Mouse (Mus musculus) kidney, postnatal 36 days (tissue): ENCODE results near the gene Efhb.
A peak's percentile ranks its signal among the peaks of the same experiment; 100 is the strongest.

Experiments
- DNase-seq, 2 experiments: peaks; one replicate each; pipeline ENCODE4 v3.0.0; 2021 to 2022; ENCODE audit warnings: mixed read lengths in 2 of 2

The Efhb gene

DNA sequence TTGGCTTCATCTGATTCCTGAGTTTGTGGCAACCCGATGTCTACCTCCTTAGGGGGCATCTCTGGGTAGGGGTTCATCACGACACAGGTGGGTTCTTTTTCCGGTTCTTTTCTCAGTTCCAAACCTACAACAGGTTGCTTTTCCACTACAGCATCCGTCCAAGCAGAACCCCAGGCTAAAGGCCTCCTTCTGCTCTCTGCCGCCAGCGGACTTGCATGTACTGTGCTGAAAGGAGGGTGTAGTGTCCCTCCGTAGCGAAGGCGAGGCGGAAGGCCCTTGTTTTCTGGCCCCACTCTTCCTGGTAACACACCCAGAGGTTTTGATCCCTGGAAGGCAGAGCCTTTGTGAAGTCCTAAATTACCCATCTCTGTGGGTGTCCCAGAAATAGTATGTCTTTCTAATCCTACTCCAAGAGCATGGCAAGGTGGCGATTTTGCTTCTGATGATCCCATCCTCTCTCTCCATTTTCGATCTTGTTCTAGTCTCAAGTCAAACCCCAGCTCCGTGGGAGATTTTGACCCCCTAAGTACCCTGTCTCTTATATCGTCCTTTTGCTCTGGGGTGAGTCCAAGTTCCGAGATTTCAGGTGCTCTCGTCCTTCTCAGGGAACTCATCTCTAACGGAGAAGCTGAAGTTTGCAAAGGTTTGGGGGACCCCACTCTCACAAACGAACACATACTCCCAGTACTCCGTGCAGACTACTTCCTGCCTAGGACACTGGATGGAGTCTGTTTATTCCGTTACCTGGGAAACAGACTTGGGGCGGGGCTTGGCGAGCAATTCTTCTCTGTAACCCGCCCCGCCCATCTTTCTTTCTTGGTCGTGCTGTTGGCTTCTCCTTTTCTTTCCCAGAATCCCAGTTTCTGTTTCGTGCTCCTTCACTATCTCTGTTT is at the start of gene Efhb:
Gene Efhb, minus strand, starts transcription at position 719 of the 893 bp plus-strand sequence.
- peak; percentile 94 to 95 for DNase-seq

DNA sequence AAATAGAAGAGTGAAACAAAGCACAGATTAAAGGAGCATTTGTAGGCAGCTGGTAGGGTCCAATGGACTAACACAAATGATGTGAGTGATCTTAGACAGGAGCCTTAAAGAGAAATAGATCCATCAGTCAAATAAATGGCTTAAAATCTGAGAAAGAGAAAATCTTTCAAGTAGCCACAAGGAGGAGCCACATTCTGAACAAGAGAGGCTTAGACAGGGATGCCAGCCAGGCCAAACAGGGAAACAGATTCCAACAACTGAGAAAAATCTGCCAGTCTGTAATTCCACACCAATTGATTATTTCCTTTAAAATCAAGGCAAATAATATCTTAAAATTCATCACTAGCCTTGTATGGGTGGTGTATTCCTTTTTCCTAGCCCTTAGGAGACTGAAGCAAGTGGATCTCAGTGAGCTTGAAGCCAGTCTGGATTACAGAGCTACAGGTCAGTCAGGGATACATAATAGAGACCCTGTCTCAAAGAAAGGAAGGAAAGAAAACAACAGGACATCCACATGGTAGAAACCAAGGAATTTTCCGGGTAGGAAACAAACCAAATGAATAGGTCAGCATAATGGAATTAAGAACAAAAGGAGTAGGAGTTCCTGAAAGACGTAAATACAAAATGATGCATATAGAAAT is 49.3 kb upstream of the Efhb start:
- peak; percentile 11 to 42 for DNase-seq

DNA sequence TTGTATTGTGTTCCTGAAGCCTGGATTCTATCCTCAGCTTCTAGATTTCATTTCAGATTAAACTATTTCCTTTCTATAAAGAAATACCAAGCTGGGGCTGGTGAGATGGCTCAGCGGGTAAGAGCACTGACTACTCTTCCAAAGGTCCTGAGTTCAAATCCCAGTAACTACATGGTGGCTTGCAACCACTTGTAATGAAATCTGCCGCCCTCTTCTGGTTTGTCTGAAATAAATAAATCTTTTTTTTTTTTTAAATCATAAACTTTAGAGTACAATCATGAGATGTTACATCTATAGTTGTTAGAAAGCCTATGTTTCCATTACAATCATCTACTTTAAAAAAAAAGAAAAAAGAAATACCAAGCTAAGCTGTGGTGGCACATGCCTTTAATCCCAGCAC is 39.8 kb upstream of the Efhb start:
- DNase-seq = no peak

DNA sequence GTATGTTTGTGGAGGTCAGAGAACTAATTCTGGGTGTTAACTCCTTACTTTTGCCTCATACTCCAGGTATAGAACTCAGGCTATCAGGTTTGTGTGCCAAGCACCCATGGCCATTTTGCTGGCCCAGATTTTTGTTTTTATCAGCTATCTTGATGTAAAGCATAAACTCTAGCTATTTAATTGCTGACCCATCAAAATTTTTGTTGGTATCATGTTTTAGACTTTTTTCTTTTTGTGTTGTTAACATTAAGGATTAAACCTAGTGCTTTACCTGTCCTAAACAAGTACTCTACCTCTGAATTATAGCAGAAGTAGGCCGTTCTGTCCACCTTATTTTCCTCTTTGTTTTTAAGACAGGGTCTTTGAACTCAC is 25.9 kb upstream of the Efhb start:
- DNase-seq = no peak

DNA sequence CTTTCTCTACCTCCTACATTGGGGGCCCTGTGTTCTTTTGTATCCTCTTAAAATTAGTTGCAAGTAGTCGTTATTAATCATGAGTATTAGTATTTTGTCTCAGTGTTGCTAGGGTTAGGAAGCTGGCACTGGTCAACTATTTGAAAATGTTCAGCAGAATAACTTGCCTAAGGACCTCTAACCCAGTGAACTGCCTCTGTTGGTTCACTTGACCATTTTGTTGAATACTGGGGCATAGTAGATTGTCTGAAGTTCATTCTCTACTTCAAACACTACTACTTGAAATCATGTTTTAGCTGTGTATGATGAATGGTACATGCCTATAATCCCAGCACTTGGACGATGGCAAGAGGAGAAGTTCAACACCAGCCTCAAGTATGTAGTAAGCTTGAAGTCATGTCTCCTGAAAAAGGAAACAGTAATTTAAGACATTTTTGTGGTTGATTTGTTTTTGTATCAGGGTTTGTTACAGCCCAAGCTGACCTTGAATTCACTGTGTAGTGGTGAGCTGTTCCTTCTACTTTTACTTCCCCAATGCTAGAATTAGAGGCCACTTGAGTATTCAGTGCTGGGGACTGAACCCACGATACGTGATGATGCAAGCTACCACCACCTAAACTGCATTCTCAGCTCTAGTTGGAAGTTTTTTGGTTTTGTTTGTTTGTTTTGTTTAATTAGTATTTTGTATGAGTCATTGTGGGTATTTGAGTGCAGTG is 25.3 kb upstream of the Efhb start:
- no peak for DNase-seq

DNA sequence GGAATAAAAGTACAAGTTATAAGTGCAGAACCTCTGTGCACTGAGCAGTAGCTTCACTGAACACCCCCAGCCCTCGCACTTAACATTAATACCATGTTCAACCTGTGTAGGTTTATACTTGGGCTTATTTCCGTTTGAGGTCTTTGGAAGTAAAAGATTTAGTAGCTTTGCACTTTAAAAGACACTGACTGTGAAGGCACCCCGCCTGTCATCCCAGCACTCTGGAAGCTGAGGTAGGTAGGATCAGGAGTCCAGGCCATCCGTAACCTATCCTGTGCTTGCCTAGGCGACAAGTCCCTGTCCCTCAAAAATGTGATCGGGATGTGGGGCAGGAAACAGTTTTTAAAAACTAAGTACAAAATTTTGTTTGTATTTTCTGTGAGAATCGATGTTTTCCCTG is 17.3 kb upstream of the Efhb start:
- peak in 1 of 2 experiments; percentile 15 for DNase-seq

DNA sequence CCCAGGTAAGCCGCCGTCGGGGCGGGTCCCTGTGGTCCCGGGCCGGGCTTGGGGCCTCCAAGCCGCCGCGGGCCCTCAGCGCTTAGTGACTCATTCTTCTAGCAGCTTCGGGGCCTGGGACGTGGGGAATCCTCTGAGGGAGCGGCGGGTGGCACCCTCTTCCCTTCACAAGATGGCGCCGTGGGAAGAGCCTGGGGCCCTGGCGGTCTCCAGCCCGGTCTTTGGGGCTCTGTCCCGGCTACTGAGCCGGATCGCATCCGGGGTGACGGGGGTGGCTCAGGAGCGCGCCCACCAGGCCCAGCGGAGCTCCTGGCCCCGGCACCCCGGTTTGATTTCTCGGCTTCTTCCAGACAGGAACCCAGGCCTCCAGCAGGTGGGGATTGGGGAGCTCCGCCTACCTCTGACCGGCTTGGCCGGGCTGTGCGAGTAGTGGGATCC is 16.5 kb upstream of the Efhb start:
- DNase-seq = peak; percentile 46 to 67

DNA sequence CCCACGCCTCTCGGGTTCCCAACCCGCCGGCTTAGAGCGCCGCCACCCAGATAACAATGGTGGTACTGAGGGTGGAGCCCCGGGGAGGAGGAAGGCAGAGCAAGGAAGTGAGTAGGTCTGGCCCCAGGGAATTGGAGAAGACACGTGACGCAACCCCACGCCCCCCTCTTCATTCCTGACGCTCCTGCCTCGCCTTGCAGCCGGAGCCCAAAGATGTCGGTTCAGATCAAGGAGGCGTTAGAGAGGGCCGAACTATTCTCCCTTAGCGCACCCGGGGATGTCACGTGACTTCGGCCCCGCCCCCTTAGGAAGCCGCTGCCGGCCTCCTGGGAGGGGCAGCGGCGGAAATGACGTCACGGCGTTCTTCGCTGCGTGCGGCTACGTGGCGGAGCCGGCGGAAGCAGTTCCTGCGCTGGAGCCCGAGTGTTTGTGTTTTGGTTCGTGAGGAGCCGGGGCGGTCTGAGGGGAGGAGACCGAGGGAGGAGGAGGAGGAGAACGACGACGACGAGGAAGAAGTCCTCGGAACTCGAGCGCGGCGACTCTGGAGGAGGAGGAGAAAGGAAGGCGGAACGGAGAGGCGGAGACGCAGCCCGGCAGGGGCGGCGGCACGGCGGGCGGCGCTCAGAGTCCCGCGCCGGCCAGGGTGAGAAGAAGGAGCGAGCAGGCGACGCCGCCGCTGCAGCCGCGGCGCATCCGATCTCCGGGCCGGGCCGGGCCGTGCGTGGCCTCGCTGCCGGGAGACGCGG is 15.9 kb upstream of the Efhb start, which contains the start of gene Rab5a:
Gene Rab5a, plus strand, starts transcription at position 377 of the 746 bp plus-strand sequence.
- DNase-seq = peak; percentile 99 to 100

DNA sequence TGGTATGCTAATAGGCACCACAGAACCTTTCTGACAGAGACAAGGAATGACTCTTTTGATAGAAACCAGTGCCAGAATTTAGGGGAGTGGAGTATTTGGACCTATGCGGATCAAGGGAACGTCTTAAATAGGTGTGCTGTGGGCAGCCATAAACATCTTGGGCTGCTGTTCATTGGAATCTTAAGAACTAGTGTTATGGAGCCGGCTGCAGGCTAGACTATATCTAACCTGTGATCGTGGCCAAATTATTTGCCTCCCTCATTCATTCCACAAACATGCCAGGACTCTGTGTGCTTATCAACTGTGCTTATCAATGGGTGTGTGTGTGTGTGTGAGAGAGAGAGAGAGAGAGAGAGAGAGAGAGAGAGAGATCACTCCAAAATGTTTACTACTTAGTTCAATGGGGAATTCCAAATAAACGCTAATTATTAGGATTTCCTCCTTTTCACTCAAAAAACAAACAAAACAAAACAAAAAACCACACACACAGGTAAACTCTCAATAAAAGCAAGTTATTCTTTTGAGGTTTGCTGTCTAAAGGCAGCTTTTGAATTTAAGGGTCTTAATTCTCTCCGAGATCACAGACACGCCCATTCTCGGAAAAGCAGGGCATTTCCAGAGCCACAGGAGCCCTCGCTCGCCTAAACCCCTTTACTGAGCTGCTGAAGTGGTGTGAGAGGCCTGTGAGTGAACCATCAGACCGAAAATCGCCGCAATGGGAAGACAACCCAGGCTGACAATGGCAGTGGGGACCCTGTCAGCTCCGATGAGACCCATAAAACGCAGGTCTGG is 15.1 kb upstream of the Efhb start:
- DNase-seq = no peak

DNA sequence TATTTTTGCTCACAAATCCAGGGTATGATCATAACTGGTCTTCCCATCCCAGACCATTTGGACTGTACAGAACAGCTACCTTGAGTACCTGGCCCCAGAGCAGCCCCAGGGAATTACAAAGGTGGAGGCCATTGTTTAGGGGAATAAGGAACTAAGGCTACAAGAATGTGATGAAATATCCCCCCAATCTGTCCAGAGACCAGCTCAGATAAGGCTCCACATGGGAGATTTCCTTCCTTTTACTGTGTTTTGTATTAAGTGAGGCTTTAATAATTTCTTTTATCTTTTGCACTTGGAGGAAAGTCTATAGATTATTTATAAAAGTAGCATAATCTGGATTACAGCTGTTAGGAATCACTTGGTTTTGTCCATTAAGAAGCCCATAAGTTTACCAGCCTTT is 5.6 kb upstream of the Efhb start:
- DNase-seq = no peak

DNA sequence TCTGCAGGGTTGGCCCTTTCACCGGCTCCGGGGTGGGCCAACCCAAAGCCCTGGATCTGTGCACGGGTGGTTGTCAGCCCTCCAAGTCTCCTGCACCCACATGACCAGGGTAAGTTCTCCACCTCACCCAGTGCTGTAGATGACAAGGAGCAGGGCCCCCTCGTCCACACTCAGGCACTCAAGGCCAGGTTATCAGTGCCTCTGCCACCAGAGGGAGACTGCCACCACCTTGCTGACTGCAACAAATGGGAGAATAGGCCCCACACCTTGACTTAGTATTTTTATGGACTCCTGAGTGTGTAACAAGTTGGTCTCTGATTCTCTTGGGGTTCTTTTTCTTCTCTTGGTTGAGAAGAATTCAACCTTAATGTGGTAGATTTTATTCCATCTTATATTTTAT is 2.4 kb upstream of the Efhb start:
- DNase-seq = peak in 1 of 2 experiments; percentile 45

DNA sequence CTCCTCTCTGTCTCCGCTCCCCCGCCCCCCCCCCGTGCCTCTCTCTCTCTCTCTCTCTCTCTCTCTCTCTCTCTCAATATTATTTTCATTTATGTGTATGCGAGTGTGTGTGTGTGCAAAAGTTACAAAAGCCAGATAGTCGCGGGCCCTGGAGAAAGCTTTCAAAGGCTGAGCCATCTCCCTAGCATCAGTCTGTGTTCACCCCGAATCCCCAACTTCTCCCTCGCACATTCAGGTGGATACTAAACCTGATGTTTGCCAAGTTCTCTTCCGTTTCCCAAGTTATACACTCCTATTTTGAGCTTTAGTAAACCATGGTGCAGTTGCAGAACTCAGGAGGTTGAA is 347 bp upstream of the Efhb start:
- no peak for DNase-seq

DNA sequence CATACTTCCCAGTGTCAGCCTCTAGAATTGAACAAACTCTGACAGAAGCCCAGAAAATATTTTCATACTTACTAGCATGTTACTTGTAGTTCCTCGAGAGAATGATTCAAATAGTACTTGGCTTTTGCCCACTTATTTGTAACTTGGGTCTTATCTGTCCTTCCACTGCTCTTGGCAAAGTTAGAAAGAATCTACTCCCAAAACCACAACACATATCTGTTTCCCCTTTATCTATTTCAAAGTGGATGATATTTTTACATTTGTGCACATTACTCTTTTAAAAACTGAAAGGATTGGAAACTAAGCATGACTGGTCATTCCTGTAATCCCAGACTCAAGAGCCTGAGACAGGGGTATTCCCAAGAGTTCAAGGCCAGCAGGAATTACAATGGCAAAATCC is 6.4 kb downstream of the Efhb start:
- no peak for DNase-seq

DNA sequence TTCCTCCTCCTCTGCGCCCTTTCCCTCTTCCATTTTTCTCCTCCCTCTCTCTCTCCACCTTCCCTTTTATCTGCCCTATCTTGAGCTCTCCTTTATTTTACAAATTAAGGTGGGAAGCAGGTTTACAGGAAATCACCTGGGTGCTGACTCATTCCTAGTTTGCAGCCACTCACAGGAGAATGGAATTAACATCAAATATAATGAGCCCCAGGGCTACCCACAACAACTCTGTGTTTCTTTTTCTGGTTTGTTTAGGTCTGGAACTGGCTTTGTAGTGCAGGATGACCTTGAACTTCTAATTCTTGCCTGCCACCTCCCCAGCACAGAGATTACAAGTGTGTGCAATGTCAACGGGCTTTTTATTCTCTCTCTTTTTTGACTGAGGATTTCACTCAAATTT is 7.0 kb downstream of the Efhb start:
- DNase-seq = no peak

DNA sequence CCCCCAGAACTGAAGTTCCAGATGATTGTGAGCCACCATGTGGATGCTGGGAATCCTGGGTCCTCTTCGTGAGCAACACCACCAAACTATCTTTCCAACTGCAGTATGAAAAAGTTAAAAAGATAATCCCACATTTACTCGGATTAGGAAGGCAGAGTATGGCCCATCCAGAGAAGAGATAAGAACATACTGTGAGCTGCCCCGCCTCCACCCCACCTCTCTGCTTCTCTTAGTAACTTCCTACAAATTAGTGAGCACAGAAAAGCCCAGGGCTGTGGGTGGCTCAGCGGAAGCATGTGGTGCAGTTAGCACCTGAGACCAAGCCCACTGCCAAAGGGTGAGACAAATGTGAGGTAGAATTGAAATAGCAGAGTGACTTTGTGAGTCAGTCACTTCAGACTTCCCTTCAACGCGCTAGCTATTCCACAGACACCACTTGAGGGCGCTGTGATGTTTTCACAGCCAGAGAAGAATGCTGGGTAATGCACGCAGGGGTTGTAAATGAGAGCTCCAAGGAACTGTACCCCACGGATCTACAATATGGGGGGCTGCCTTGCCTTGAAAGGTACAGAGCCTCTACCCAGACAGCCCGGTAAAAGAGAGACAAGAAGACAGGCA is 60.3 kb downstream of the Efhb start:
- peak; percentile 11 to 71 for DNase-seq

DNA sequence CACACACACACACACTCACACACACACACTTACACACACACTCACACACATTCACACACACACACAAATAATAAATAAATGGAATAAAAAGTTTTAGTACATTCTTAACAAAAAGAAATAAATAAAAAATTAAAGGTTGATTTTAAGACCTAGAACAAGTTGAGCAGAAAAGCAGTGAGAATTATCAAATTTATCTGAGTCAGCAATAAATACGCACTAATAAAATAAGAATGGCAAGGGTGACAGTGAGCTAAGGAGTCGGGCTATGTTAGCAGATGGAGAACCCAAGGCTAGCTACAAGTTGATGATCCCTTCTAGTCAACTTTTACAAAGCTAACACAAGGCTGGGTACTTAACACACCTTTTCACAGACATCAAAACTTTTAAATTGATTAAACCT is 69.9 kb downstream of the Efhb start:
- DNase-seq = no peak

DNA sequence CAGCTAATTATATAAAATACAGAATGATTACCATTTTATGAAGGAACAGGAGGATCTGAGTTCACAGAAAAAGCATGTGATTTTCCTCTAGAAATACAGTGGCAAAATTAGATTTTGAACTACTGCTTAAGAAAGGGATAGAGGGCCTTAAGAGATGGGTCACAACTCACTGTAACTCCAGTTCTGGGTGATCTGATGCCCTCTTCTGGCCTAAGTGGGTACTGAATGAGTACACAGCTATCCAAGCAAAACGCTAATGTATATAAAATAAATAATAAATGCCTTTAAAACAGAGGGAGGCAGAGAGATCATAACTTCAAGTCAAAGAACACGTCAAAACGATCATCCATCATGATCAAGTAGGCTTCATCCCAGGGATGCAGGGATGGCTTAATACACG is 73.6 kb downstream of the Efhb start:
- peak; percentile 5 to 62 for DNase-seq

DNA sequence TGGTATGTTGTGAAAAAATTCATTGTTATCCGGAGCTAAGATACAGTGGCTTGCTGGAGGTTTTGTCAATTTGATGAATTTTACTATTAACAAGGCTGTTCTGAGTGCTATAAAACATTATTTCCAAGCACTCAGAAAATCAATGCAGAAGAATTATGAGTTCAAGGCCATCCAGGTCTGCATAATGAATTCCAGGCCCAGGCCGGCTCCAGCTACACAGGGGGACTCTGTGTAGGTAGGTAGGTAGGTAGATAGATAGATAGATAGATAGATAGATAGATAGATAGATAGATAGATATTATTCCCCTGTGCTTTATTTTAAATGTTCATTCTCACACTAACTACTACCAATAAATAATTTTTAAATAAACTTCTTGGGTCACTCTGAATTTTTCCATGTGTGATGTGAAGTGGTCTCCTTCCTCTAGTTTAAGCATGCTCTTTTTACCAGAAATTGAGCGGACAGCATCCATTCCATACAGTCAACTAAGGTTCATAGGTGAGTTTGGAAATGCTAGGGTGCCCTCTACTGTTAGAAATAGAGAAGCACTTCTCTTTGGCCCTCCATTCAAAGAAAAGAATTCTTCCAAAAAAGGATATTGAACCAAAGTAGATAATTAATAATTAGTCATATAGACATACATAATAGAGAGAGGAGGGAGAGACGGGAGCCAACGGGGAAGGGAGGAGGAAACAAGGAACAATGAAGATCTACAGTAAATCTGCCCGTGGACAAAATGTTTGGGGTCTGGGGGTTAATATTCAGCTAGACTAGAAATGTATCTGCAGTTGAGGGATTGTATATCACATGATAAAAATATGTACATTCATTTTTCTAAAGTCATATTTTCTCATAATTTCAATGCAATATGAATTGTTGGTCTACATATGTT is 75.3 kb downstream of the Efhb start:
- DNase-seq = peak in 1 of 2 experiments; percentile 1

DNA sequence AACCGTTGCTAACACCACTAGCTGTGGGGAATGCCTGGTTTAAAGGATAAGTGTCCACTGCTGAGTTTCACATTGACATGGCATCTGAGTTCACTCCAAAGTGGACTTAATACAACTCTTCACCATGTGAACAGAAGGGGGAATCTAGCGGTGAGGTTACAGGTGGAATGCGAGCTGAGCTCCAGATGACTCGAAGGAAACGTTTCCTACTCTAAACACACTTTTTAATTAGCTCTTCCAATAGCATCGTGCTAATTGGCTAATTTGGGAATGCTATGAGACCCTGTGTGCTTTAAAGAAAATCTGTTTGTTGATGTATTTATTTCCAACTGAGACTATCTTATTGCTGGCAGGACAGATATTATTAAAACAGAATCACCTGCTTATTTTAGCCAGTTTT is 76.3 kb downstream of the Efhb start:
- DNase-seq = no peak

DNA sequence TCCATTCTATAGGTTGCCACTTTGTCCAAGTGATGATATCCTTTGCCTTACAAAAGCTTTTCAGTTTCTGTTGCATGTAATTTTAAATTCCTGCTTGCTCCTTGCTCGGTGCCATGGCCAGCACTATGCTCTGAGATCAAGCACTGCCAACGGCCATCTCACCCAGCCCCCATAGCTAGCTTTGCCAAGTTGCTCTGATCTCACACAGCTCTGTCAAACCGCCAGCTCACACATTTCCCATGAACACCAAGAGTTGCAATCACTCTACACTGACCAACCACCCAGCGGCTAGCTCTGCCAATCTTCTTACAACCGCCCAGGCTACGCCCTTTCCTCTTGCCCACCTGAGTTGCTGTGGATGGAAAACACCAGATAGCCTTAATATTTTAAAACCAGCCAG is 99.0 kb downstream of the Efhb start:
- DNase-seq = no peak
